Mouse (Mus musculus): Measurements from ENCODE around the gene Abhd2. TPM values are rescaled to one million over a fixed set of nuclear protein-coding genes. Genes with fewer than 3 reads are reported as not detected.
A peak's percentile ranks its signal among the peaks of the same experiment; 100 is the strongest.

Abhd2 gene
- polyA plus RNA-seq, 1 experiment from 2014 or later: 15.2 TPM

DNA sequence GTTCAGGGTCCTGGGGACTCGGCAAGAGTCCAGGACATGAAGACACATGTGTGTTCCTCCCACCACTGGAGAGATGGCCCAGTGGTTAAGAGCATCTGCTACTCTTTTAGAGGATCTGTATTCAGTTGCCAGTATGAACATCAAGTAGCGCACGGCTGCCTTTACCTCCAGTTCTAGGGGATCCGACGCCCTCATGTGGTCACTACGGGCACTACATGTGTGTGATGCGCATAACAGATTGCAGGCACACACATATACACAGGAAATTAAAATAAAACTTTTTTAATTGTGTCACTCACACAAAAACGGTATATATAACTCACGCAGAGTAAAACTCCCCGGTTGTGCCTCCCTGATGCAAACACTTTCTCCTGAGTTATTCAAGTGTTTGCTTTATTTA, 17.2 kb upstream of the Abhd2 start:
- Histone ChIP-seq H3K4me2 (ENCODE audit: low read length) (no peak overlapping the region), H3K4me3 (ENCODE audit: low read depth, low read length) (no peak overlapping the region), H3K27ac (ENCODE audit: low read depth) (no peak overlapping the region), H3K9me3 (ENCODE audit: control insufficient read depth, low read length) (no peaks in the 10 kb centered on the region), H3K4me1 (replicated peaks; ENCODE audit: control insufficient read depth, insufficient read depth, low read length) (no peaks in the 10 kb centered on the region), H3K36me3 (ENCODE audit: control insufficient read depth, insufficient read depth, low read length) (no peaks in the 10 kb centered on the region), H3K27me3 (replicated peaks; ENCODE audit: control insufficient read depth, insufficient read depth, low read length) (no peaks in the 10 kb centered on the region), H3K9ac (ENCODE audit: low read length) (no peak overlapping the region)
- DNase-seq (ENCODE audit: low spot score): no peak
- no peak for ATAC-seq (replicated peaks; ENCODE audit: low FRiP score, low TSS enrichment, low read depth)
- 86% methylated on average over 10 of the region's 10 CpGs for WGBS

DNA sequence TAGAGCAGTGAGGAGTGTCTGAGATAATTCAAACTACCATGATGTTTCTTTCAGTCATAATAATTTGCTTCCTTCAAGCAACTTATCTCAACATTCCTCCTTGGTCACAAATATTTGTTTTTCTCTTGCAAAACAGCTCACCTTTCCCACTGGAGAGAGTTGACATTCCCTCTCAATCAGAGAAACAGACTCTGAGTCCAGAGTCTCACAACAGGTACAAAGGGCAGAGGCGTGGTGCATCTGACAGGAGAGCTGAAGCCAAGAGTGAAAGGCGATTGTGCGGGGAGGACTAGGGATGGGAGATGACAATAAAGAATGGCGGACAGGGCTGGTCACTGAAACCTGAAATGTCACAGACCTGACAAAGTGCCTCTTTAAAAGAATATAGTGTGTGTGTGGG, 16.3 kb upstream of the Abhd2 start:
- H3K27me3 ChIP-seq (replicated peaks; ENCODE audit: control insufficient read depth, insufficient read depth, low read length): no peaks in the 10 kb centered on the region

DNA sequence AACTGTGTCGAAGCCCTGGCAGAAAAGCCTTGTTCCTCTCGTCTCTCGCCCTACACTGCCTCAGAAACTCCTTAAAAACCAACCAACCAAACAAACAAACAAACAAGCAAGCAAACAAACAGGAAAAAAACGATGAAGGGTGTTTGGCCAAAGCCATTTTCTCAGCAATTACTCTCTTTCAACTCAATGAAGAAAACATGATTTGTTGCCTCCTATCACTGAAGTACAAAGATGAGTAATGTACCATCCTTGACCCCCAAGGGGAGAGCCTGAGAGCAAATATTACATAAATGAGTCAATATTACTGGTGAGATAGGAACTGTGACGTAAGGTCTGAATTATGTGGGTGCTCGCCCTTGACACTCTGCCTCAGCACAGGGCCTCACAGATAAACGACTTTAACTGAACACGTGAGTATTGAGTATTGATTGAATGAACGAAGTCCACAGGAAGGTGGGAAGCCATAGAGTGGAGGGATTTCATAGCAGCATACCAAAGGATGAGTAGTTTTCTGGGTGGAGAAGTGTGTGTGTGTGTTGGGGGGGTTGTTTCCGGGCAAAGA, 13.9 kb upstream of the Abhd2 start:
- 77% methylated on average over 10 of the region's 10 CpGs for WGBS
- H3K4me2 ChIP-seq (ENCODE audit: low read length): no peak overlapping the region
- DNase-seq (ENCODE audit: low spot score) (no peak), ATAC-seq (replicated peaks; ENCODE audit: low FRiP score, low TSS enrichment, low read depth) (peak; percentile 62)
- no peaks in the 10 kb centered on the region for H3K27me3 ChIP-seq (replicated peaks; ENCODE audit: control insufficient read depth, insufficient read depth, low read length)
- H3K36me3 ChIP-seq (ENCODE audit: control insufficient read depth, insufficient read depth, low read length): no peaks in the 10 kb centered on the region
- no peaks in the 10 kb centered on the region for H3K9me3 ChIP-seq (ENCODE audit: control insufficient read depth, low read length)
- H3K27ac ChIP-seq (ENCODE audit: low read depth): no peak overlapping the region
- H3K9ac ChIP-seq (ENCODE audit: low read length): no peak overlapping the region
- no peaks in the 10 kb centered on the region for H3K4me1 ChIP-seq (replicated peaks; ENCODE audit: control insufficient read depth, insufficient read depth, low read length)
- no peak overlapping the region for H3K4me3 ChIP-seq (ENCODE audit: low read depth, low read length)

More for the DNA sequence above, 16.3 kb upstream of the Abhd2 start:
- DNase-seq (ENCODE audit: low spot score) (no peak), ATAC-seq (replicated peaks; ENCODE audit: low FRiP score, low TSS enrichment, low read depth) (no peak)
- H3K4me3 ChIP-seq (ENCODE audit: low read depth, low read length): no peak overlapping the region
- no peaks in the 10 kb centered on the region for H3K36me3 ChIP-seq (ENCODE audit: control insufficient read depth, insufficient read depth, low read length)
- H3K27ac ChIP-seq (ENCODE audit: low read depth): no peak overlapping the region
- WGBS: 68% methylated on average over 4 of the region's 4 CpGs
- no peaks in the 10 kb centered on the region for H3K4me1 ChIP-seq (replicated peaks; ENCODE audit: control insufficient read depth, insufficient read depth, low read length)
- H3K4me2 ChIP-seq (ENCODE audit: low read length): no peak overlapping the region
- no peaks in the 10 kb centered on the region for H3K9me3 ChIP-seq (ENCODE audit: control insufficient read depth, low read length)
- no peak overlapping the region for H3K9ac ChIP-seq (ENCODE audit: low read length)

DNA sequence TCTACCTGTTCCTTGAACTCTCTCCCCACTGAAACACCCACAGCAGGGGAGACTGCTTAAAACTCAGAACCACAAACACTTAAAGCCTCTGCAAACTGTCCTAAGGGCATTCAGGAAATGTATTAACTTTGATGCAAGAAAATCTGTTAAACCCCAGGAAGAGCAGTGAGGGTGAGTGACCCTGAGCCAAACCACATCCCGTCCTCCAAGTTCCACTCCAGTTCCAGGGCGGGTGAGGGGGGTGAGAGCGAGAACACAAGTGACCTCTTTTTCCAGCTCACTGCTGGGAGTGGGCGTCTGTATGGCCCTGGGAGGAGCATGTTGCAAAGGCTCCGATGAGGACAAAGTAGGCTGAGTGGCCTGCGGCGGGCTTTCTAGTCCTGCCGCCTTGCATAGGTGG, 10.5 kb upstream of the Abhd2 start:
- ATAC-seq (replicated peaks; ENCODE audit: low FRiP score, low TSS enrichment, low read depth) (no peak), DNase-seq (ENCODE audit: low spot score) (no peak)
- Histone ChIP-seq H3K36me3 (ENCODE audit: control insufficient read depth, insufficient read depth, low read length) (no peaks in the 10 kb centered on the region), H3K27ac (ENCODE audit: low read depth) (no peak overlapping the region), H3K4me1 (replicated peaks; ENCODE audit: control insufficient read depth, insufficient read depth, low read length) (peaks cover 4% of the 10 kb centered on the region; the same call in 1 of the 2 replicates), H3K9ac (ENCODE audit: low read length) (no peak overlapping the region), H3K4me3 (ENCODE audit: low read depth, low read length) (no peak overlapping the region), H3K27me3 (replicated peaks; ENCODE audit: control insufficient read depth, insufficient read depth, low read length) (no peaks in the 10 kb centered on the region), H3K9me3 (ENCODE audit: control insufficient read depth, low read length) (no peaks in the 10 kb centered on the region), H3K4me2 (ENCODE audit: low read length) (no peak overlapping the region)
- 76% methylated on average over 8 of the region's 8 CpGs for whole genome bisulfite sequencing

DNA sequence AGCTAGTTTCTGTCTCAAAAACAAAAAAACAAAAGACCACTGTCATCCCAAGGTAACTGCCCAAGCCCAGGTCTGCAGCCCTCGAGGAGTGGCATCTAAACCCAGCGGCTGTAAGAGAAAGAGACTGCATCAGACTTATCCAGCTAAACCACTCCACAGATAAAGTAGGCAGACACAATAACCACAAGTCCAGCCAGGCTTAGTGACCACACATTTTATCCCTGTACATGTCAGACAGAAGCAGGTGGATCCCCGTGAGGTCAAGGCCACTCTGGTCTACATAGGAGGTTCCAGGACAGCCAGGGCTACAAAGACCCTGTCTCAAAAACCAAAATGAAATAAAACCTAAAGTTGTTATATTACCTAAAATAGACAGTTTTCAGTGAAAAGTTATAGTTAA, 9.2 kb upstream of the Abhd2 start:
- H3K27me3 ChIP-seq (replicated peaks; ENCODE audit: control insufficient read depth, insufficient read depth, low read length): no peaks in the 10 kb centered on the region
- H3K4me3 ChIP-seq (ENCODE audit: low read depth, low read length): no peak overlapping the region
- H3K9me3 ChIP-seq (ENCODE audit: control insufficient read depth, low read length): no peaks in the 10 kb centered on the region
- H3K4me2 ChIP-seq (ENCODE audit: low read length): no peak overlapping the region
- H3K4me1 ChIP-seq (replicated peaks; ENCODE audit: control insufficient read depth, insufficient read depth, low read length): peaks cover 4% of the 10 kb centered on the region; the same call in 1 of the 2 replicates
- no peak overlapping the region for H3K27ac ChIP-seq (ENCODE audit: low read depth)
- no peak for DNase-seq (ENCODE audit: low spot score)
- no peaks in the 10 kb centered on the region for H3K36me3 ChIP-seq (ENCODE audit: control insufficient read depth, insufficient read depth, low read length)
- no peak for ATAC-seq (replicated peaks; ENCODE audit: low FRiP score, low TSS enrichment, low read depth)
- 80% methylated on average over 3 of the region's 3 CpGs for WGBS
- no peak overlapping the region for H3K9ac ChIP-seq (ENCODE audit: low read length)

DNA sequence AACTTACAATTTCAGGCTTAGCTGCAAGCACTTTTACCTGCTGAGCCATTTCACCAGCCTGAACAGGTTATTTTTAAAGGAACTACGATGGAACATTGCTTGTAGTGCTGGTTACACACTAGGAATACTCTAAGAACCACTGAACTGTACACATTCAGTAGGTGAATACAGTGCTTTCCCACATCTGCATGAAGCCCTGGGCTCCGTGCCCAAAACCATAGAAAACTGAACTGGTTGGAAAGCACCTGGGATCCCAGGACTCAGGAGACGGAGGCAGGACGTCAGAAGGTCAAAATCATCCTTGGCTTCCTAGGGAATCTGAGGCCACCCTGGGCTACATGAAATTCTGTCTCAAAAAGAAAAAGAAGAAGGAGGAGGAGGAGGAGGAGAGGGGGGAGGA, 6.8 kb upstream of the Abhd2 start:
- H3K4me3 ChIP-seq (ENCODE audit: low read depth, low read length): no peak overlapping the region
- ATAC-seq (replicated peaks; ENCODE audit: low FRiP score, low TSS enrichment, low read depth): no peak
- DNase-seq (ENCODE audit: low spot score): no peak
- H3K4me2 ChIP-seq (ENCODE audit: low read length): no peak overlapping the region
- H3K36me3 ChIP-seq (ENCODE audit: control insufficient read depth, insufficient read depth, low read length): no peaks in the 10 kb centered on the region
- no peaks in the 10 kb centered on the region for H3K9me3 ChIP-seq (ENCODE audit: control insufficient read depth, low read length)
- no peak overlapping the region for H3K9ac ChIP-seq (ENCODE audit: low read length)
- no peak overlapping the region for H3K27ac ChIP-seq (ENCODE audit: low read depth)
- H3K27me3 ChIP-seq (replicated peaks; ENCODE audit: control insufficient read depth, insufficient read depth, low read length): no peaks in the 10 kb centered on the region
- 68% methylated on average over 4 of the region's 4 CpGs for WGBS
- peaks cover 4% of the 10 kb centered on the region; the same call in 1 of the 2 replicates for H3K4me1 ChIP-seq (replicated peaks; ENCODE audit: control insufficient read depth, insufficient read depth, low read length)

DNA sequence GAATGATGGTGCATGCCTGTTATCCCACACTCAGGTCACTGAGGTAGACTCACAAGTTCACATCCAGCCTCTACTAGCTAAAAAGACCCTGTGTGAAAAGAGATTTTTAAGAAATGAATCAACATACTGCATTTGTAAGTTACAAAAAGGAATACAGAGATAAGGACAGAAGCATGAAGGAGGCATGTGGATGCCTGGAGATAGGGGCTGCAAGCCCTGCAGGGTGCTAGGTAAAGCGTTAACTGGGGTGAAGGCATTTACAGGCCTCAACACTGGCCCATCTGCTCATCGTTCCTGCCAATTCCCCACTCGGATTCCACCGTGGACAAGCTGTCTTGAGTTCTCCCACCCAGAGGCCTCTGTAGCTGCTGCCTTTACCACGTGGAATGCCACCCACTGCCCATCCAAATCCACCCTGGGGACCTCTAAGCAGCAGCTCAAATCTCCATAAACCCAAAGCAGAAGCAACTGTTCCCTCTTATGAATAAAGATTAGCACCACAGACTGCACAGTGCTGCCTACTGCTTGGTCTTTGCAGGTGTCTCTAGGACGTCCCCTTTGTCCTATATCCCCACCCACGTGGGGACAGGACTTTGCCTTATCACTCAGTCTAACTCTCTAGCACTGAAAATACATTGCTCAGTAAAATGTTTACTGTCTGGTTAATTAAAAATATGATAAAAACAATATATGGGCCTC, 5.2 kb upstream of the Abhd2 start:
- Histone ChIP-seq H3K4me1 (replicated peaks; ENCODE audit: control insufficient read depth, insufficient read depth, low read length) (peaks cover 12% of the 10 kb centered on the region), H3K27ac (ENCODE audit: low read depth) (no peak overlapping the region), H3K27me3 (replicated peaks; ENCODE audit: control insufficient read depth, insufficient read depth, low read length) (no peaks in the 10 kb centered on the region), H3K9me3 (ENCODE audit: control insufficient read depth, low read length) (no peaks in the 10 kb centered on the region), H3K36me3 (ENCODE audit: control insufficient read depth, insufficient read depth, low read length) (no peaks in the 10 kb centered on the region), H3K9ac (ENCODE audit: low read length) (no peak overlapping the region), H3K4me3 (ENCODE audit: low read depth, low read length) (no peak overlapping the region), H3K4me2 (ENCODE audit: low read length) (no peak overlapping the region)
- no peak for DNase-seq (ENCODE audit: low spot score)
- ATAC-seq (replicated peaks; ENCODE audit: low FRiP score, low TSS enrichment, low read depth): no peak
- 48% methylated on average over 7 of the region's 7 CpGs for WGBS

DNA sequence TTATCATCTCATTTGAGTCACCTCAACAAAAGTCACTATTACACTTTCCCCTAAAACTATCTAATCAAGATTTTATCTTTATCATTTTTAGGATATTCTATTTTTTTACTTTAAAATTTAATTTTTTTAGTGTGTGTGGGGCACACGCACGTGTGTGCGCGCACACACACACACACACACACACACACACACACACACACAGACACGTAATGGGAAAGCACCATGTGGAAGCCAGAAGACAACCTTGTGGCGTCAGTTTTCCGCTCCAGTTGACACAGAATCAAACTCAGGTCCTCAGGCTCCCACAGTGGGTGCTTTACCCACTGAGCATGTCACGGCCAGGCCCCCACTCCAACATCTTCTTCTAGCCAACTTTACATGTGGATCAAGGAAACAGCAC, 4.1 kb upstream of the Abhd2 start:
- no peak overlapping the region for H3K4me2 ChIP-seq (ENCODE audit: low read length)
- no peak overlapping the region for H3K27ac ChIP-seq (ENCODE audit: low read depth)
- H3K36me3 ChIP-seq (ENCODE audit: control insufficient read depth, insufficient read depth, low read length): no peaks in the 10 kb centered on the region
- H3K9me3 ChIP-seq (ENCODE audit: control insufficient read depth, low read length): no peaks in the 10 kb centered on the region
- 93% methylated on average over 8 of the region's 8 CpGs for WGBS
- peaks cover 12% of the 10 kb centered on the region for H3K4me1 ChIP-seq (replicated peaks; ENCODE audit: control insufficient read depth, insufficient read depth, low read length)
- no peak for ATAC-seq (replicated peaks; ENCODE audit: low FRiP score, low TSS enrichment, low read depth)
- no peak for DNase-seq (ENCODE audit: low spot score)
- H3K4me3 ChIP-seq (ENCODE audit: low read depth, low read length): no peak overlapping the region
- no peak overlapping the region for H3K9ac ChIP-seq (ENCODE audit: low read length)
- no peaks in the 10 kb centered on the region for H3K27me3 ChIP-seq (replicated peaks; ENCODE audit: control insufficient read depth, insufficient read depth, low read length)

DNA sequence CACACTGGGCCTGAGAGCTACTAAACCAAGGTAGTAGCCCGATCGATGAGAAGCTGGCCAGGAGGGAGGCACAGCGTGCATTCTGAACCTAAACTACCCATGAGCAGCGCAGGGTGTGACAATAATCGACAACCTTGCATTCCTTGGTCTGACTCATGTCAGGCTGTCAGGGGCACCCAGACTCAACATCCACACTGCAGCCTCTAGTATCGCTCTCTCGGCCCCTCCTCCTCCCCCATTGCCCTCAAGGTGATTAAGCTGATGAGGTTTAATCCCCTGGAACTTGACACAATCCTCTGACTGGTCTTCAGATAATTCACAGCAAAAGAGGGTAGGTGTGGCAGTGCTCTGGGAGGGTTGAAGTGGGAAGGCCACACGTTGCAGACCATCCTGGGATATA, 3.6 kb upstream of the Abhd2 start:
- H3K4me1 ChIP-seq (replicated peaks; ENCODE audit: control insufficient read depth, insufficient read depth, low read length): peaks cover 17% of the 10 kb centered on the region
- no peak overlapping the region for H3K4me2 ChIP-seq (ENCODE audit: low read length)
- no peak overlapping the region for H3K4me3 ChIP-seq (ENCODE audit: low read depth, low read length)
- no peak overlapping the region for H3K9ac ChIP-seq (ENCODE audit: low read length)
- no peaks in the 10 kb centered on the region for H3K36me3 ChIP-seq (ENCODE audit: control insufficient read depth, insufficient read depth, low read length)
- DNase-seq (ENCODE audit: low spot score) (no peak), ATAC-seq (replicated peaks; ENCODE audit: low FRiP score, low TSS enrichment, low read depth) (no peak)
- H3K9me3 ChIP-seq (ENCODE audit: control insufficient read depth, low read length): no peaks in the 10 kb centered on the region
- no peaks in the 10 kb centered on the region for H3K27me3 ChIP-seq (replicated peaks; ENCODE audit: control insufficient read depth, insufficient read depth, low read length)
- WGBS: 42% methylated on average over 8 of the region's 8 CpGs
- no peak overlapping the region for H3K27ac ChIP-seq (ENCODE audit: low read depth)

Measured in intestine, embryonic 14.5 days (tissue).